Mouse (Mus musculus): ENCODE data around the gene Gba.

- no peak for TF ChIP-seq POLR2A (IDR thresholded peaks at IDR 0.05; ENCODE audit: extremely low read depth, insufficient read depth, low read length)
- TF ChIP-seq CTCF (IDR thresholded peaks at IDR 0.05; ENCODE audit: low read depth, low read length): no peak
Observed at GRCm38 (mm10) chr3:89226361-89226760, 23.6 kb downstream of the Gba start.
